Mouse (Mus musculus) thymus, adult 2 months (tissue): ENCODE results near the gene Rasl11b. TPM values are rescaled to one million over a fixed set of nuclear protein-coding genes. Genes with fewer than 3 reads are reported as not detected.

Source experiments
- DNase-seq: peaks from one replicate; pipeline ENCODE4 v3.0.0; 2021
- H3K27ac ChIP-seq: fragments of 200-500 bp; 2 replicates; pipeline ENCODE4 v1.5.1; 2012; ENCODE audit warnings: low read length, control low read depth; ENCODE audit not compliant: control insufficient read depth, insufficient read depth
- H3K27me3 ChIP-seq: fragments of 200-500 bp; 2 replicates; pipeline ENCODE4 v1.6.1; 2012; ENCODE audit warnings: mild to moderate bottlenecking, low read length, moderate library complexity, mixed read lengths; ENCODE audit not compliant: control insufficient read depth, insufficient read depth
- H3K36me3 ChIP-seq: fragments of 200-500 bp; 2 replicates; pipeline ENCODE4 v1.6.1; 2012; ENCODE audit warnings: mild to moderate bottlenecking, low read length, moderate library complexity; ENCODE audit not compliant: control insufficient read depth, insufficient read depth
- H3K4me1 ChIP-seq: fragments of 200-500 bp; replicated peaks from 2 replicates; pipeline ENCODE4 v1.6.1; 2012; ENCODE audit warnings: low read length; ENCODE audit not compliant: control insufficient read depth, insufficient read depth
- H3K4me3 ChIP-seq: fragments of 200-500 bp; 2 replicates; pipeline ENCODE4 v1.5.1; 2012; ENCODE audit warnings: mild to moderate bottlenecking, low read length, control low read depth, moderate library complexity; ENCODE audit not compliant: control insufficient read depth, insufficient read depth
- CTCF ChIP-seq: fragments of 200-500 bp; IDR thresholded peaks from 2 replicates; pipeline ENCODE4 v1.5.1; 2012; ENCODE audit warnings: mild to moderate bottlenecking, control low read depth, low read length, moderate library complexity, borderline replicate concordance; ENCODE audit not compliant: control insufficient read depth, poor library complexity, insufficient read depth; ENCODE audit errors: extremely low read depth
- POLR2A ChIP-seq: fragments of 200-500 bp; IDR thresholded peaks from 2 replicates; pipeline ENCODE4 v1.6.1; 2012; ENCODE audit warnings: mild to moderate bottlenecking, low read length, control low read depth, moderate library complexity; ENCODE audit not compliant: control insufficient read depth, poor library complexity, insufficient read depth; ENCODE audit errors: extremely low read depth
- WGBS: fragments of 180-500 bp; shearing (Covaris S2); methylation state at CpG from one replicate; pipeline ENCODE4 v1.1.7; 2018; 5-methylcytosine and 5-hydroxymethylcytosine counted together
- polyA plus RNA-seq: library from polyadenylated mRNA; depleted of rRNA; stranded (reverse); fragments of >200 nt; gene quantifications from 2 replicates; pipeline ENCODE4 v1.2.3, GENCODE M21; 2012

Rasl11b gene
- polyA plus RNA-seq, 1 experiment = 33.9 TPM

DNA sequence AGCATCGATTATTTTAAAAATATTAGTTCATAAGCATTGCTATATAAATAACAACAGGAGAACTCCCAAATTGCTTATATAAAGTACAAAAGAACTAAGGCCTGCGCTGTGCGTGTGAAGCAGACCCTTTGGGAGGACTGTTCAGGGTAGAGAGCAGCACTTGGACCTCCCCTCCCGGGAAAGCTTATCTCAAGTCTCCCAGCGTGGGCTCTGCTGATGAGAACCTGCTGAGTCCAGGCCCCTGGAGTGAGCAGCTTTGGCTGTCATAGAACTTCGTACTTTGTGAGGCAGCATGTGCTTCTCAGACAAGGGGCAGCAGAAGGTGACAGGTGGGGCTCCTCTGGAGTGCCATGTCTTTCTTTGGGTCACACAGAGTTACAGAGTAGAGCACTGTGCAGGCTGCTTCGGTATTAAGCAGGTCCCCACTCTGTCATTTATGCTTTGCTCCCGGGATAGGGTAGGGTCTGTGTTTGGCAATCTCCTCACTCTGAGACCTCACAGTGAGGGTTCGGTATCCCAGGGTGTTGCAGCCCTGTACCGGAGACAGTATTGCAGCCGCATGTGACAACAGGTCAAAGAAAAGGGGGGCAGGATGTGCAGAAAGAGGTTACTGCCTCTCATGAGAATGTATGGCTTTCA is 34.8 kb downstream of the Rasl11b start:
- 0 out of 2 replicates have a peak, but pooled peaks cover 5% of the 10 kb centered on the region for H3K4me1 ChIP-seq
- no peak overlapping the region for H3K4me3 ChIP-seq
- no peak overlapping the region for H3K27ac ChIP-seq
- no peaks in the 10 kb centered on the region for H3K27me3 ChIP-seq
- WGBS = 96% methylated on average over 11 of the region's 11 CpGs
- H3K36me3 ChIP-seq = no peaks in the 10 kb centered on the region
- TF ChIP-seq POLR2A (no peak), CTCF (no peak)
- DNase-seq = no peak

DNA sequence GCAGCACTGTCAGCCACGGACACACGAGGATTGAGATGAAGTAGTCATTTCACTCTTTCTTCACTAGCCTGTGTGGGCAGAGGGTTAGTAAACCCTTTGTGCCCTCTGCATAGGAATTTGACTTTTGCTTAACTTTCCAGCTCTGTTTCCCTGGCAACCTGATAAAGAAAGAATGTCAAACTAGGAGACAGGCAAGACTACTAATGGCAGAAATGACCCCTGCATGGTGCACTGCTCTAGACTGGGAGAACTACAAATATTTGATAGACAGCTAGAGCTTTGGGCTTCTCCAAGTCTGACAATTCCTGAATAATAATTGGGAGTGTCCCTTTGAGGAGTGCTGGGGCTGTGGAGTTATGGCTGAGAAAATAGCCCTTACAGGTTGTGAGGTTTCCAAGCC is 35.4 kb downstream of the Rasl11b start:
- Histone ChIP-seq H3K27me3 (no peaks in the 10 kb centered on the region), H3K4me3 (no peak overlapping the region), H3K27ac (no peak overlapping the region), H3K36me3 (no peaks in the 10 kb centered on the region), H3K4me1 (0 out of 2 replicates have a peak, but pooled peaks cover 5% of the 10 kb centered on the region)
- no peak for DNase-seq
- 97% methylated on average over 2 of the region's 2 CpGs for WGBS
- TF ChIP-seq POLR2A (no peak), CTCF (no peak)

DNA sequence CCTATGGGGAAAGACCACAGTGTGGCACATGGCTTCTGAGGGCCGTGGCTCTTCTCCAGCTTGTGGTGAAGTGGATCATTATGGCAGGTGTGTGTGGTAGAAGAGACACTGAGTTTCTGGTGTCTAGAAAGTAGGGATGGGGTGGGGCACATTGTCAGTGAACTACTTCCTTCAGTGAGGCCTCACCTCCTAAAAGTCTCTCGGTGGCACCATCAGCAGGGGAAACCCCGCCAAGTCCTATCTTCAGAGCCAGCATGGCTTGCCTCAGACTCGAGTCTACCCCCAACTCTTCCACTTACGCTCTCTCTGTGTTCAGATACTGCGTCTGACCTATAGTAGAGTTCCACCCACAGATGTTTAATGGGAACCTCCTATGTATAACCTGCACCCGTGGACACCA is 38.7 kb downstream of the Rasl11b start:
- H3K4me1 ChIP-seq = 0 out of 2 replicates have a peak, but pooled peaks cover 5% of the 10 kb centered on the region
- no peak overlapping the region for H3K4me3 ChIP-seq
- WGBS = 65% methylated on average over 7 of the region's 7 CpGs
- no peaks in the 10 kb centered on the region for H3K27me3 ChIP-seq
- no peak for DNase-seq
- TF ChIP-seq CTCF (no peak), POLR2A (no peak)
- H3K27ac ChIP-seq = no peak overlapping the region
- H3K36me3 ChIP-seq = no peaks in the 10 kb centered on the region

DNA sequence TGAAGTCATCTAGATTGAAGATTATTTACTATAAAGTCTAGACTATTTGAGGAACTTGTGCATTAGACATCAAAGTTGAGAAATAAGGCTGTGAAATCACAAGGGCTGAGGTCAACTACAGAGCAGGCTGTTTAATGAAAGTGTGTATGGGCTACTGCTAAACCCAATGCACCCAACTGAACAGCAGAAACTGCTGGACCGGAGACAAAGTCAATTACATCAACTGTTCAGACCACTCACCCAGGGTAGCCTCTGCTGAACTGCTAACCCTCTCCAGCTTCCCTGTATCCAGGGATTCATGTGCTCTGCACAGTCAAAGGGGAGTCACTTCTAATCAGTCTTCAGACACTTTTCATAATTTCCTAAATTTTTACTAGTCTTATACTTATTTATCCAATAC is 44.3 kb downstream of the Rasl11b start:
- Histone ChIP-seq H3K27ac (no peak overlapping the region), H3K4me3 (no peak overlapping the region), H3K36me3 (no peaks in the 10 kb centered on the region), H3K4me1 (no peaks in the 10 kb centered on the region), H3K27me3 (no peaks in the 10 kb centered on the region)
- no peak for DNase-seq
- 100% methylated on average over 1 of the region's 1 CpGs for WGBS
- no peak for TF ChIP-seq CTCF
- TF ChIP-seq POLR2A = no peak

DNA sequence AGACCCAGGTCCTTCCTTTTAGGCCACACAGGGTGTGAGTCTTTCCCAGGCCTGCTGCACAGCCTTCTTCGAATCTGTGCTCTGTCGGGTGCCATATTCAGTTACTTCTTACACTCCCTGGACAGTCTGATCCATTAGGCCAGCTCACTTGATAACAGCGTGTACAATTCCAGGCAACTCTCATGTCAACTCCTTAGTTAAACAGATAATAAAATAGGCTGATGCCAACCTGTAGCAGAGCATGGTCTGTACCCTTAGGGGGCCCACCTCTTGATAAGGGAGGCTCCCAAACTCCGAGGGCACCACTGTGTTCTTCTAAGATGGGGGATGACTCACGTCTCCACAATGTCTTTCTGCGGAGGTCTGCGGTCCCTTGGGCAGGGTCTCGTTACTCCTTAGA is 45.2 kb downstream of the Rasl11b start:
- Histone ChIP-seq H3K36me3 (no peaks in the 10 kb centered on the region), H3K4me1 (peaks cover under 1% of the 10 kb centered on the region; the same call in 1 of the 2 replicates), H3K27ac (no peak overlapping the region), H3K27me3 (no peaks in the 10 kb centered on the region), H3K4me3 (no peak overlapping the region)
- 94% methylated on average over 8 of the region's 8 CpGs for WGBS
- TF ChIP-seq CTCF = no peak
- no peak for TF ChIP-seq POLR2A
- DNase-seq = no peak

DNA sequence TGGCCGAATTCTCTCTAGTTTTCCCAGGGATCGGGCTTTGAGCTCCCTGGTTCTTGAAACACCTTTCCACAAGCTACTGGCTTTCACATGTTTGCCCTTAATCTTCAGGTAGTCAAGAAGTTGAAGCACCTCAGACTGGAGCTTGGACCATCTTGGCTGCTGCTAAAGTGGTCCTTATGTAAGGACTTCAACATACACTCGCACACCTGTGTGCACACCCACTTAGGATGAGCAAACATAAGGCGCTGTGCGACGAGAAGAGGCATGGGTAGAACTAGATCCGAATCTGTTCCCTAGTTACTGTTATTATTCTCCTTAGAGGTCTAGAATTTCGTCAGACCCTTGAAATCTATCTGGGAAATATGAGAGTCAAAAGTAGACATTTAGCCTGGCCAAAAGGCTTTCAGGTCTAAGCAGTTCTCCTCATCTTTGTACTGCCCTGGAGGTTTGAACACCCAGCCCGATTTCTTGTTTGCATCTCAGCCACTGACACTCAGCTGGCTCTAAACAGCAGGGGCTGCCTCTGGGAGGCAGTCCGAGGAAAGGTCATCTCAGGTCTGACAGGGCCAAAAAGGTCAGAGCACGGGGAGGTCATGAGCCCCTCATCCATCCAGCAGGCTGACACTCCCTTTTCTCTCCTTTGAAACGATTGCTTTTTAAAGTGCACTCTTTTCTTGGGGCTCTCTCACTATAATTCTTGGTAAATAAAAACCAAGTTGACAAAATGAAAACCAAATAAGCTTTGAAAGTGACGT is 46.0 kb downstream of the Rasl11b start:
- TF ChIP-seq POLR2A (no peak), CTCF (no peak)
- WGBS = 93% methylated on average over 13 of the region's 13 CpGs
- H3K4me1 ChIP-seq = peaks cover 6% of the 10 kb centered on the region
- no peak for DNase-seq
- no peaks in the 10 kb centered on the region for H3K36me3 ChIP-seq
- no peak overlapping the region for H3K4me3 ChIP-seq
- no peaks in the 10 kb centered on the region for H3K27me3 ChIP-seq
- H3K27ac ChIP-seq = no peak overlapping the region
